Mouse (Mus musculus): ENCODE measurements at regions not wholly inside any gene's neighbourhood (a gene's known extent, or its start where the extent isn't known, plus 50 kb on each side); places are given as distances from the start of the nearest gene placed in this dataset.

DNA sequence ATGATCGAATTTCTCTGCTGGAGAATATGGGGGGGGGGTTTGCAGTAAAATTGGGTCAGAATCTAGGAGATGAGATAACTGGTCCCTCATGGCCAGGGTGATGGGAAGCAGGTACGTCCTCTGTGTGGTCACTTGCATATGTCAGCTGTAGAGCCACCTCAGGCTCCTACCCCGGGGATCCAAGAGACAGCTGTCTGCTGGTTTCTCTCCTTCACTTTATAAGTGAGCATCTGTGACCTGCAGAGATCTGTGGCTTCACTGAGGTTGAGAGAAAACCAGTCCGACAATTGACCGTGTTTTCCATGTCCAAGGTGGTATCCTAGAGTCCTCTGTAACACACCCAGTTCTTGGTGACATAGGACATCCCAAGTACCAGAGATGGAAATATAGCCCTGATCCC is 162.1 kb upstream of the Ctbp2 start:
- 86% methylated on average over 5 of the region's 5 CpGs for WGBS
- Histone ChIP-seq H3K4me1 (no peaks in the 10 kb centered on the region; the same call in 1 of the 2 replicates), H3K27ac (replicated peaks) (no peak overlapping the region), H3K9me3 (no peaks in the 10 kb centered on the region), H3K9ac (replicated peaks) (no peak overlapping the region), H3K27me3 (no peaks in the 10 kb centered on the region), H3K4me2 (replicated peaks) (no peak overlapping the region), H3K4me3 (no peak overlapping the region), H3K36me3 (no peaks in the 10 kb centered on the region)
- ATAC-seq (replicated peaks), result no peak

DNA sequence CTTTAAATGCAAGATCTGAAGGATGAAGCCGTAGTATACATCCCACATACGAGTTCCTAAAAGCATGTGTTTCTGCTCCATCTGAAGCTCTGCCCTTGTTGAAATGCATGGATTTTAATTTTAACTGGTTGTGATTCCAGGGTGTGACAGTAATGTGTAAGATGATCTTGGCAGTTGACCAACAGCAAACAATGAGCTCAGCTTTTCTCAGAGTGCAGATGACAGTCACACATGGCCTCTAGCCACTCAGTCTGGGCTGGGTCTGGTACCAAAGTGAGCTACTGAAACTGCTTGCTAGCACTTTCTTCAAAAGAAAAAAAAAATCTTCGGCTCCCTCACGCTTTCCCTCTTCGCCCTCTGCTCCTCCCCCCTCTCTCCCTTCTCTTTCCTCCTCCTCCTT is 138.0 kb upstream of the Ctbp2 start:
- WGBS, result 60% methylated on average over 5 of the region's 5 CpGs
- Histone ChIP-seq H3K4me3 (no peak overlapping the region), H3K9ac (replicated peaks) (no peak overlapping the region), H3K36me3 (no peaks in the 10 kb centered on the region), H3K4me2 (replicated peaks) (no peak overlapping the region), H3K27ac (replicated peaks) (no peak overlapping the region), H3K4me1 (peaks cover 4% of the 10 kb centered on the region), H3K9me3 (no peaks in the 10 kb centered on the region), H3K27me3 (no peaks in the 10 kb centered on the region)
- no peak for ATAC-seq (replicated peaks)

DNA sequence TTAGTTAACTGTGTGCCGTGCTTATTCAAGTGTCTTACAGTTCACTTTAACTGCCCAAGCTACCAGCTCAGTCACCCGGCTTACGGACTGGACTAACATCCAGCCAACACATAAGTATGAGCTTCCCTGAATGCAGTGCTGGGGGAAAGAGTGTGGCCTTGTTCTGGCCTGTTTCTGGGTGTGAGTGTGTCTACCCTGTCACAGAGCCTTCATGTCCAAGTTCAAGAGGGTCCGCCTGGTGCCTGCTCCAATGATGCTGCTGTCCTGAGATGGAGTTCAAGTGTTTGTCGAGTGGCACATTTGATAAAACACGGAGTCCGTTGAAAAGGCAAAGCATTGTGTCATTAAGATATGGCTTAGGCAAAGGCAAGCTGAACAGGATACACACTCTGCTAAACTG is 135.0 kb upstream of the Ctbp2 start:
- H3K4me1 ChIP-seq, result peaks cover 4% of the 10 kb centered on the region
- H3K4me3 ChIP-seq, result no peak overlapping the region
- no peak overlapping the region for H3K27ac ChIP-seq (replicated peaks)
- H3K4me2 ChIP-seq (replicated peaks), result no peak overlapping the region
- H3K9ac ChIP-seq (replicated peaks), result no peak overlapping the region
- H3K9me3 ChIP-seq, result no peaks in the 10 kb centered on the region
- 85% methylated on average over 7 of the region's 7 CpGs for WGBS
- no peaks in the 10 kb centered on the region for H3K36me3 ChIP-seq
- H3K27me3 ChIP-seq, result no peaks in the 10 kb centered on the region
- ATAC-seq (replicated peaks), result no peak

DNA sequence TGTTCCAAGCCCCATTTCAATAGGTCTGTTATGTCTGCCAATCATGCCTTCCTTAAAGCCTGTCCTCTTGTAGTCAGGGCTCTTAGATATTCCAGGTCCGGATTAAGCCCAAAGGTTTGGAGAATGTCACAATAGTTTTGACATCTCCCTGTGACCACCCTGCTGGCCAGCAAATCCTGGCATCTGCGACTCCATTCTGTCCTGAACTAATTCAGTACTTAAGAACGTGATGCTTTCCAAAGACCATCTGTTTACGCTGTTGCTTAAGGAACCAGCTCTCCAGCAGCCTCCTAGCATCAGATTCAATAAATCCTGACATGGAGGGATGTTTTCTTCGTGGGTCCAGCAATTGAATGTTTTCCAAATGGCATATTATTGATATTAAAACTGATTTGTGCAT is 132.7 kb upstream of the Ctbp2 start:
- Histone ChIP-seq H3K9me3 (no peaks in the 10 kb centered on the region), H3K36me3 (no peaks in the 10 kb centered on the region), H3K4me2 (replicated peaks) (no peak overlapping the region), H3K9ac (replicated peaks) (no peak overlapping the region), H3K27me3 (no peaks in the 10 kb centered on the region), H3K4me1 (no peaks in the 10 kb centered on the region), H3K27ac (replicated peaks) (no peak overlapping the region), H3K4me3 (no peak overlapping the region)
- WGBS, result 50% methylated on average over 5 of the region's 5 CpGs
- no peak for ATAC-seq (replicated peaks)

DNA sequence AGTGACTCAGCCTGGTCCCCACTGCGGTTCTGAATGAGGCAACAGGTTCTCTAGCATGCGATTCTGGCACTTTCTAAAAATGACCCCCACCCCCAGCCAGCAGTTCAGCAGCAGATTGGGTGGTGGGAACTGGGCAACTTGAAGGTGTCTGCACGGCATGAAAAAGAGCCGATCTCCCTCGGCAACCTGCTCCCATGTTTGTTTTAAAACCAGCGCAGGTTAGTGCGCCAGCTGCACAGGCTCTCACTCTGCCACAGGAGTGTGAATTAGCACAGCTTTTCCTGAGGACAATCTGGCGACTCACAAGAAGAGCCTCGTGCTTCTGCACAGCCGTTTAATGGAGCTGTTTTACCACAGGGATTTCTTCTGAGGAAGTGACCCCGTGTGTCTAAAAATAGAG is 120.4 kb upstream of the Ctbp2 start:
- peaks cover 7% of the 10 kb centered on the region for H3K4me1 ChIP-seq
- no peak overlapping the region for H3K9ac ChIP-seq (replicated peaks)
- no peak overlapping the region for H3K4me3 ChIP-seq
- H3K36me3 ChIP-seq, result no peaks in the 10 kb centered on the region
- ATAC-seq (replicated peaks), result peak; percentile 69
- no peaks in the 10 kb centered on the region for H3K9me3 ChIP-seq
- no peak overlapping the region for H3K4me2 ChIP-seq (replicated peaks)
- H3K27ac ChIP-seq (replicated peaks), result no peak overlapping the region
- WGBS, result 43% methylated on average over 11 of the region's 11 CpGs
- no peaks in the 10 kb centered on the region for H3K27me3 ChIP-seq

DNA sequence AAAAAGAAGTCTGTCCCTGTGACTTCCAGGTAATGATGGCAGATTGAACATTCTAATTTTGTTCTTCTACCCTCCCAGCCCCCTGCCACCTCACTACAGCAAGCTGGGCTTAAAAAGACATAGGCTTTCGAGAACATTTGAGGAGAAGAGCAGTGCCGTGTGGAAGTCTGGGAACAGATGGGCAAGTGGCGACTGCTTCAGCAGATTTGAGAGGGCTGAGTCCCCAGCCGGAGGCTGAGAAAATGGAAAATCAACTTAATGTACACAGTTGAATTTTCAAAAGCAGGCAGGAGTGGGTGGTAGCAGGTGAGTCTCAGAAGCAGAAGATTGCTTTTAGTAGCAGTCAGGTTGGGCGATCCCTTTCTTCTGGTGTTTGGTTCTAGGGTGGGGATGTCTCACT is 110.2 kb upstream of the Ctbp2 start:
- Histone ChIP-seq H3K9ac (replicated peaks) (no peak overlapping the region), H3K9me3 (no peaks in the 10 kb centered on the region), H3K4me1 (no peaks in the 10 kb centered on the region; the same call in 1 of the 2 replicates), H3K27me3 (no peaks in the 10 kb centered on the region), H3K4me3 (no peak overlapping the region), H3K4me2 (replicated peaks) (no peak overlapping the region), H3K27ac (replicated peaks) (no peak overlapping the region), H3K36me3 (no peaks in the 10 kb centered on the region)
- ATAC-seq (replicated peaks), result no peak
- whole genome bisulfite sequencing, result 67% methylated on average over 5 of the region's 5 CpGs

DNA sequence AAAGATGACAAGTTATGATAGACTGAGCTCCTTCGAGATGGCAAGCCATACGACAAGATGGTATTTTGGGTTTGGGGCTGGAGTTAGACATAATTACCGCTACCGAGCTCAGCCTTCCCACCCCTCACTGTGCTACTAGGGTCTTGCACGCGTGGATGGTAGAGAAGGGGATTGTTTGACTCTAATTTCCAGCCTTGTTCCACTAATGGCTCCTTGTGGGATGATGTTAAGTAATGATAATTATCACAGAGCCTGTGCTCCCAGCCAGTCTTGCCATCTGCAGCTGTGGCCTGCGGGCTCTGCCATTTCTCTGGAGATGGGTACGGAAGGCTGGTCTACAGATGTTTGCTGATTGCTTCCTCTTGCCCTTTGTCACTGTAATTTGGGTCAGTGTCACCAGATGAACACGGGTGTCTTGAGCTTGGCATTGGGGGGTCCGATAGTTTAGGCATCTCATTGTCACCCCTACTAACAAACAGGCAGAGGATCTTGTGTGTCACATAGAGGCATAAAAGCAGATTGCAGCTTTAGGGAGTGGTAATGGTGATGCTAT is 108.8 kb upstream of the Ctbp2 start:
- Histone ChIP-seq H3K4me1 (no peaks in the 10 kb centered on the region; the same call in 1 of the 2 replicates), H3K4me3 (no peak overlapping the region), H3K36me3 (no peaks in the 10 kb centered on the region), H3K9ac (replicated peaks) (no peak overlapping the region), H3K27me3 (no peaks in the 10 kb centered on the region), H3K27ac (replicated peaks) (0 out of 2 replicates have a peak overlapping the region, but pooled peaks have one; percentile 19), H3K4me2 (replicated peaks) (no peak overlapping the region), H3K9me3 (no peaks in the 10 kb centered on the region)
- ATAC-seq (replicated peaks), result 0 out of 2 replicates have a peak, but pooled peaks have one; percentile 38
- 64% methylated on average over 10 of the region's 10 CpGs for WGBS

DNA sequence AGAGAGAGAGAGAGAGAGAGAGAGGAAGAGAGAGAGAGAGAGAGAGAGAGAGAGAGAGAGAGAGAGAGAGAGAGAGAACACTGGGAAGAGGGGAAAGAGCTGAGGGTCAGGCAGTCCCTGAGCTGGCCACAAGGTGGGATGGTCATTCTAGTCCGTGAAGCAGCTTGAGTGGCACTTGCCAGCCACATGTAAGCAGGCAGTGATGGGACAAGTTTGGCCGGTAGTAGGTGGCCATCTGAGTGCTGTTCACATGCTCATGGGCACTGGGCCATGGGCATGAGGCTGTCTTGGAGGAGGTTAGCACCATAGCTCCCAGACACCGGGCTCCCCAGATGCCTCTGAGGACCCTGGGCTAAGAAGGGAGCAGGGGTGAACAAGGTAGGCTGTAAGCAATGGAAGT is 106.7 kb upstream of the Ctbp2 start:
- Histone ChIP-seq H3K27ac (replicated peaks) (no peak overlapping the region), H3K36me3 (no peaks in the 10 kb centered on the region), H3K4me1 (no peaks in the 10 kb centered on the region; the same call in 1 of the 2 replicates), H3K9ac (replicated peaks) (no peak overlapping the region), H3K27me3 (no peaks in the 10 kb centered on the region), H3K4me3 (no peak overlapping the region), H3K9me3 (no peaks in the 10 kb centered on the region), H3K4me2 (replicated peaks) (no peak overlapping the region)
- 57% methylated on average over 3 of the region's 3 CpGs for WGBS
- no peak for ATAC-seq (replicated peaks)

DNA sequence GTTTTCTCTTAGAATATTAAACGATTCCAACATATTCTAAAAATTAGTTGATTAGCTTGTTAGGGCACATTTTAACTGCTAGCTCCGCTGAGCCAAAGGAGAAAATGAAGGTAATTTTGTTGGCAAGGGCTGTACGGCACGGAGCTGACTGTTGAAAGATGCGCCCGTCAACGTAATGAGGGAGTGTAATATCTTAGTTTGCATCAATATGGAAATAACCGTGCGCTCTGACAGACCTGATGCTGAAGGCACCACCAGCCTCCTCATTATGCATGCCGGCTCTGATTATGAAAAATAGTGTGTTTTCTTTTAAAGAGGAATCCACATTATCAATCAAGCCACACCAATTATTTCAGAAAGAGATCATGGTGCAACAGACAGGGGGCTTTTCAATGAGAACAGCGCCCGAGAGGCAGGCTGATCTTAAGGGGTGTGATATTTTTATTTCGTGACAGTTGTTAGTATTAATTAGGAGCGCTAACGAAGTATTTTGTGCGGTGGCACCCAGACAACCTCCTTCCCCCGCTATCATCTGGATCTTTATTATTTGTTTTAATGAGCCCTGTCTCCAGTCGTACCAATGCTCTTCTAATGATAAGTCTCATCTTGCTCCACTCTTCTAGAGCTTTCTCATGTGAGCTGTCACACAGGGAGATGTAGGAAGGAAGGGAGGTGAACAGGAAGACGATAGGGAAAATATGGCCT is 99.9 kb upstream of the Ctbp2 start:
- Histone ChIP-seq H3K36me3 (no peaks in the 10 kb centered on the region), H3K27ac (replicated peaks) (peak overlapping the region; percentile 7; the same call in 1 of the 2 replicates), H3K27me3 (no peaks in the 10 kb centered on the region), H3K4me1 (peaks cover 17% of the 10 kb centered on the region), H3K9me3 (no peaks in the 10 kb centered on the region), H3K9ac (replicated peaks) (no peak overlapping the region), H3K4me2 (replicated peaks) (peak overlapping the region; percentile 32), H3K4me3 (no peak overlapping the region)
- peak; percentile 93 for ATAC-seq (replicated peaks)
- WGBS, result 21% methylated on average over 19 of the region's 19 CpGs

DNA sequence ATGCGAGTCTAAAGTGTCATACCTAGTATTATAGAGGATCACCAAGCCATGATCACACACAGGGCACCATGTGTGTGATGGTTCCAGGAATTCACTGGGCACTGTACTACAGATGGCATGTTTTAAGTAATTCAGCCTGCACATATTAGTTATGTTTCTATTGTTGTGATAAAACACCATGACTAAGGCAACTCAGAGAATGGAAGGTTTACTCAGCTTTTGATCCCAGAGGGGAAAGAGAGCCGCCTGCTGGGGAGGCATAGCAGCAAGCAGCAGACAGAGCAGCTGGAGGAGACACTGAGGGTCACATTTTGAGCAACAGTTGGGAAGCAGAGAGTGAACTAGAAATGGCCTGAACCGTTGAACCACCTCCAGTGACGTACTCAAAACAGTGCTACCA is 88.2 kb upstream of the Ctbp2 start:
- Histone ChIP-seq H3K36me3 (no peaks in the 10 kb centered on the region), H3K27me3 (no peaks in the 10 kb centered on the region), H3K4me2 (replicated peaks) (no peak overlapping the region), H3K27ac (replicated peaks) (no peak overlapping the region), H3K4me3 (no peak overlapping the region), H3K4me1 (no peaks in the 10 kb centered on the region), H3K9ac (replicated peaks) (no peak overlapping the region), H3K9me3 (no peaks in the 10 kb centered on the region)
- ATAC-seq (replicated peaks), result no peak
- 75% methylated on average over 4 of the region's 4 CpGs for WGBS

DNA sequence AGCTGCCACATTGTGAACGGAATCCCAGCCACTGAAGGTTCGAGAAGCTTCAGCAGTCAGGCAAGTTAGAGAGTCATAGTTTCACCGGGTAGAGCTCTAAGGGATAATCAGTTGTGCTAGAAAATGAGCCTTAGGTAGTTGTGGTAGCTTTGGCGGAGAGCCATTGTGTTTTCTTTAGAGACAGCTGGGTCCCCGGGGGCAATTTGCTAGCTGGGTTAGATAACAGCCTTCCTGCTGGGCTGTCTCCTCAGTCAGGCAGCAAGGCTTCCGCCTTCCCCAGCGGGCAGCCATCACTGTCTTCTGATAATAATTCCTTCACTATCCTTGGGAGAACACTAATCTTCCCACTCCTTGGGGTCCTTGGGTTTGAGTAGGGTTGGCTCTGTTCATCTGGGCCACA is 81.5 kb upstream of the Ctbp2 start:
- Histone ChIP-seq H3K27ac (replicated peaks) (no peak overlapping the region), H3K9me3 (no peaks in the 10 kb centered on the region), H3K9ac (replicated peaks) (no peak overlapping the region), H3K27me3 (no peaks in the 10 kb centered on the region), H3K4me2 (replicated peaks) (no peak overlapping the region), H3K4me1 (peaks cover 8% of the 10 kb centered on the region), H3K36me3 (no peaks in the 10 kb centered on the region), H3K4me3 (no peak overlapping the region)
- 12% methylated on average over 7 of the region's 7 CpGs for WGBS
- no peak for ATAC-seq (replicated peaks)

DNA sequence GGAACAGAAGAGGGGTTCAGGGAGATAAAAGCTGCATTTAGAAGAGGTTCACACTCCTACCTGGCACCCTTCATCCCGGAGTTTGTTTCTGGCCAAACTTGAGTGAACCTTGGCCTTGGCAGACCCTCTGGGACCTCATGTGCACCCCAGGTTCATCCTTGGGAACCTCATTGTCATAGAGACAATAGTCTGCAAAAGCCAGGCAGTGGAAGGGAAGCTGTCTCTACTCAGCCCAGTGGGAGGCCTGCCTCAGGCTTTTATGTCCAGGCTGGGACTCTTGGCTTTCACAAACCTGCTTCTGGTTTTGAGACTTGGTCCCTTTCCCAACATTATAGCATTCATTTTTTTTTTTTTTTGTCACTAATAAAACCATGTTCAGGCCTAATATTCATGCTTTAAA is 80.3 kb upstream of the Ctbp2 start:
- H3K27me3 ChIP-seq, result no peaks in the 10 kb centered on the region
- WGBS, result 40% methylated on average over 1 of the region's 1 CpGs
- no peak for ATAC-seq (replicated peaks)

DNA sequence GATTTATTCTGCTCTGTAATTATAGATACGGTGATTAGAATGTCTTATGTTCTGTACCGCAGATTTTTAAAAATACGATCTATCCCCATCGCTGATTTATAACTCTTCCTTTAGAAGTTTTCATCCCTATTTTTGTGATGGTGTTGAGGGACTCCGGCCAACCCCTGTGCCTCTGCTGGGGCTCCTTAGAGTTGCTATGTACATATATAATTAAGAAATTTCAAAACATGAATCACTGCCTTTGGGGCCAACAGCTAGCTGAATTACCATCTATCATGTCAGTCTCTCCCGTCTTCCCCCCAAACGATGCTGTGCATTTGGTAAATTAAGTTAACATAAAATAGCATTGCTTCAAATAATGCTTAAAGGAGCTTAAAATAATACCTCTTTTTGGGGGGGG is 79.8 kb upstream of the Ctbp2 start:
- Histone ChIP-seq H3K4me3 (no peak overlapping the region), H3K4me2 (replicated peaks) (no peak overlapping the region), H3K27ac (replicated peaks) (no peak overlapping the region), H3K9me3 (no peaks in the 10 kb centered on the region), H3K4me1 (peaks cover 8% of the 10 kb centered on the region), H3K36me3 (no peaks in the 10 kb centered on the region), H3K9ac (replicated peaks) (no peak overlapping the region), H3K27me3 (no peaks in the 10 kb centered on the region)
- WGBS, result 79% methylated on average over 7 of the region's 7 CpGs
- no peak for ATAC-seq (replicated peaks)

More for the DNA sequence above, 80.3 kb upstream of the Ctbp2 start:
- Histone ChIP-seq H3K4me2 (replicated peaks) (no peak overlapping the region), H3K4me3 (no peak overlapping the region), H3K4me1 (peaks cover 8% of the 10 kb centered on the region), H3K36me3 (no peaks in the 10 kb centered on the region), H3K9me3 (no peaks in the 10 kb centered on the region), H3K9ac (replicated peaks) (no peak overlapping the region), H3K27ac (replicated peaks) (no peak overlapping the region)

Data from forebrain, embryonic 15.5 days (tissue).